Mouse (Mus musculus): ENCODE results near the gene Tedc2.

Tedc2 gene

DNA sequence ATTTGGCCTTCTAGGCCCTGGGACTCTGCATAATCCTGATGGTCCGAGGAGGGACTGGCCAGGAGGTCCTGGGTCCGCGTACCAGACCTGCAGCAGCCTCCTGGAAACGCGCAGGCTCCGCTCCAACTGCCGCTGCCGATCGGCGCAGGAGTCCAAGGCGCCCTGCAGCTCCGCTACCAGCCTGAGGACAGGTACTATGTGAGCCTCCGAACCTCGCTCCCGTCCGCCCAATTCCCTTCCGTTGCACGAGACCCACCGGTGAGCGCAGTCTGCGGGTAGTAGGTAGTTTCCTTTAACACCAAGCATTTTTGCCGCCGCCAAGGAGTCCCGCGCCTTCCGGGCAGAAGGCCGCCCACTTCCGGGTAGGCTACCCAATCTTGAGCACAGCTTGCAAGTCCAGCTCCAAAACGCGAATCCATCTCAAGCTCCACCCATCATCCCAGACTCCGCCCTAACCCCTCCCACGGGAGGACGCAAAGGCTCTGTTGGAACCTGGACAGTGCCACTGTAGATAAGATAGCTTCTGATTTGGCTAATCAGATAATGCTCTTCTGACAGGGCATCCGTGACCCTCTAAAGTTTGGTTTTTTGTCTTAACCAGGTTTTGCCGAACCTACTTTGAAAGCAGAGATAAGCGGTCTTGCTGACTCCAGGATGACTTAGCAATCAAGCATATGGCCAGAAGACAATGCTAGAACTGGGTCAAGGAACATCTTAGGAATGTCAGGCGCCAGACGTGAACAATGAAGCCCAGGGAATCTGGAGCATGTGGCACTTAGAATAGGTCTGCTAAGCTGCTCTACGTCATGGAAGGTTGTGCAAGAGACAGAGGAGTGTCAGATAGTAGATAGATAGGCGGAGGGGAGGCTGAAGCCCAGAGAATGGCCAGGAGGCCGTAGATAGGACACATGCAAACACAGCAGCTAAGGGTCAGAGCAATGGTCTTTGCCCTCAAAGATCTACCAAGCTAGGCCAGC is at the start of gene Tedc2:
Gene Tedc2 (minus strand): TSS at position 417 of the 977 bp plus-strand sequence.
- peak; percentile 82 to 83 for DNase-seq (ENCODE audit: low spot score in 2 of 2)

DNA sequence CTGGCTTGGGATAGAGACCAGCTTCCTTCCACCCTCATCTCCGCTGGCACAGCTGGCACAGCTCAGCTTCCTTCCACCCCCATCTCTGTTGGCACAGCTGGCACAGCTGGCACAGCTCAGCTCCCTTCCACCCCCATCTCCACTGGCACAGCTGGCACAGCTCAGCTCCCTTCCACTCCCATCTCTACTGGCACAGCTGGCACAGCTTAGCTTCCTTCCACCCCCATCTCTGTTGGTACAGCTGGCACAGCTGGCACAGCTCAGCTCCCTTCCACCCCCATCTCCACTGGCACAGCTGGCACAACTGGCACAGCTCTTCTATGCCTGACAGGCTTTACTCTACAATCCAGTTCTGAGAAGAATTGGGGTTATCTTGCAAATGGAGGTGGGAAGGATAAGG is 46.5 kb upstream of the Tedc2 start:
- no peak for DNase-seq (ENCODE audit: low spot score in 2 of 2)

DNA sequence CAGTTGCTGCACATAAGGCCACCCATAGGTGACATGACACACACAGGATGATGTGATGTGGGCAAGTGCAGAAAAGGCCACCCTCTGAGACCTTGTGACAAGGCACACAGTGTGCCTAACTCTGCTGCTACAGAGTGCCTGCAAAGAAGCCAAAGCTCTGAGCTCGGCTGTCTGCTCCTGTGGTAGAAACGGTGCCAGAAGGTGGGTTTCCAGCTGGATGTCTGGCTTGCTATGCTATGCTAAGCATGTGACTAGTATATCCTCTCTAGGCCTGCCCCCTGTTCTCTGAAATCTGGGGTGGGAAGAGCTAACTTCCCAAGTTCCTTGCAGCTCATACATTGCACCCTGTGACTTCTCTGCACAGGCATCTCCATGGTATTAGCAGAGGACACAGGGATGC is 44.1 kb upstream of the Tedc2 start:
- DNase-seq (ENCODE audit: low spot score in 2 of 2): no peak

DNA sequence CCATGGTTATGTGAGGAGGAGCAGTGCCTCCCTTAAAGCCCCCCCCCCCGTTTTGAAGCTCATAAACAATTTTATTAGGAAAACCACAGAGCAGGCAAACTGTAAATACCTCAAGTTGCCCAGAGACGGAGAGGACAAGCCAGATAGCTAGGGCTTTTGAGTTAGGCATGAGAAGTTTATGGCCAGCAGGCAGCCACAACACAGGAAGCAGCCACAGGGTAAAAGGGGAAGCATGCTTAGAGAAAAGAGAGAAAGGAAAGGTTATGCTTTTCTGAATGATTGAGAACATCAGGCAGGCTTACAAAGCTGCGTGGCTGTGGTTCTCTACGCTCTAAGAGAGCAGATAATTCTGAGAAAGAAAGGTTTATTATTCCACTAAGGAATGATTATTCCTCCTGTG is 39.9 kb upstream of the Tedc2 start:
- DNase-seq (ENCODE audit: low spot score in 2 of 2): no peak

DNA sequence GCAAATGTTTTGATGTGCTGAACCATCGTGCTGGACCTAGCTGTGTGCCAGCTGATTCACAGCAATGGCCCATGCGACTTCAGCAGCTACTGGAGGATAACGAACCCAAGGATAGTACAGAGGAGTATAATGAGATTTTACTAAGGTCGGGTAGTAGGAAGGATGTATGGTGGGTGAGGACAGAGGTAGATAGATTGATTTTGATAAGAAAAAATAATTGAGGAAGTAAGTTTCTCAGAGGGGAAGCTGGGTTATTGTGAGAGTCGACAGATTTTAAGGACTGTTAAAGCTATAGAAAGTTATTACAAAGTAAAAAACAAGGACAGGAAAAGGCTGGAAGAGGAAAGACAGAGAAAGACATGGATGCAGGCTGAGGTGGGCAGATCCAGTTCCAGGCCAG is 39.1 kb upstream of the Tedc2 start:
- no peak for DNase-seq (ENCODE audit: low spot score in 2 of 2)

DNA sequence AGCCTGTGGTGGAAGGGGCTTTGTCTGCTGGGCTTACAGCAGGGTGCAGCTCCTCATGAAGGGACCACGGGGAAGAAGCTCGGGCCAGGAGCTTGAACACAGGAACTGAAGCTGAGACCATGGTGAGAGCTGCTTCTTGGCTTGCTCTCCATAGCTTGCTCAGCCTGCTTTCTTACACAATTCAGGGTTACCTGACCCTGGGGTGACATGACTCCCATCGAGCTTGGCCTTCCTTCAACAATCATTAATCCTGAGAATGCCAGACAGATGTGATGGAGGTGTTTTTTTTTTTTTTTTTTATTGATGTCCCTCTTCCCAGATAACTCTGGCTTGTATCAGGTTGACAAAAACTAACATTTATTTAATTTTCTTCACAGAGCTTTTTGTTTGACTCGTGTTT is 38.3 kb upstream of the Tedc2 start:
- no peak for DNase-seq (ENCODE audit: low spot score in 2 of 2)

DNA sequence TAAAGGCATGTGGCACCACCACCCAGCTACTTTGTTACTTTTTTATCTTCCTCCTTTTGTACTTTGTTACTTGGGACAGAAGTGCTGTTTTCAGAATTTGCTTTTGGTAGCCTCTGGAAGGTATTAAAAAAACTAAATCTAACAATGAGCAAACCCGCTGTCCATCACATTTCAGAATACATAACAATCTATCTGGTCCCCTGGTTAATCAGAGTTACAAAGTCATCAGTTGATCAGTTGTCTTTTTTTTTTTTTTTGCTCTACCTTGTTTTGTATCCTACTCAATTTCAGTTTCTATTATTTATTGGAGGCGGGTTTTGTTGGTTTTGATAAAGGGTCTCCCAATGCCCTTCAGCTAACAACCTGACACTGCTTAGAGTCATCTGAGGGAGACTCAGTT is 31.7 kb upstream of the Tedc2 start:
- DNase-seq (ENCODE audit: low spot score in 2 of 2): no peak

DNA sequence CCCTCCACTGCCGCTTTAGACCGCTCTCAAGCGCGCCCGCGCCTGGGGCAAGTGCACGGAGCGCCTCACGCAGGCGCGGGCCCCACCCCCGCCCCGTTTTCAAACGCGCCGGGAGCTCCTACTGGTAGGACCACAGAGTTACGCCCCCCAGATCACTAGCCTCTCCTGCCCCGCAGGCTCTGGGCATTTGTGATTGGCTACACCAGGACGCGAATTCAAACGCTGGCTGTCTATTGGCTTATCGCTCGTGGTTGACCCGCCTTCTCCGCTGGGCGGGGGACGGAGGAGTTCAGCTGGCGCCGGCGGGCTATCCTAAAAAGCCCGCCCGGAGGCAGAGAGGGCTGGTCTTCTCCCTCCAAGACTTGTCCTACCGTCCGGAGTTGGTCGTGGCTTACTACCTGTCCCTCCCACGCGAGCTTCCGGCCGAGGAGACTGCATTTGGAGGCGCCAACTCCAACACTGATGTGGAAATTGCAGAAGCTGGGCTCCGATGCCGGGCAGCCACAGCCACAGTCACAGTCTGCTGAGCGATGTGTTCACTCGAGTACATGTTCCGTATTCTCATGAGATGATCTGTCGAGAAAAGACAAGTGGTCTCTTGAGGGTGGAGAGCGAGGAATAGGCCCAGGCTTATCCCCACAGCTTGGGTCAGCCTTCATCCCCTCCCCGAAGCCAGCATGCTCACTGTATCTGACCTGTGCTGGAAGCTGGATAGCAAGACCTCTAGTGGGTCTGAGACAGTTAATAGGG is 30.8 kb upstream of the Tedc2 start, which contains the start of gene Ccnf:
Gene Ccnf (minus strand): TSS at position 165 of the 750 bp plus-strand sequence.
- peak; percentile 95 for DNase-seq (ENCODE audit: low spot score in 2 of 2)

DNA sequence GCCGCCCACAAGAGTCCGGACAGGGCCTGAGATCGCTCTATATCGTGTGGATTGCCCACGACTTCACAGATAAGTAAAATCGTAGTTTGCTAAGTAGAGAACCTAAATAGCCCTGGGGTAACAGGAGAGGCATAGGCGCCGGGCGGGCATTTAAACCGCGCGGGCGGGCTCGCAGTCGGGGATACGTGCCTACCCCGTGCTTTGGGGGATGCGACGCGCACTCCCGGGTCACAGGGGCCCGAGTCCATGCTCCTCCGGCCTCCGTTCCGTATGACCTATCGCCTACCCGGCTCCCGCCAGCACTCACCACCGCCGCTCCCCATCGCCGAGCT is 30.3 kb upstream of the Tedc2 start:
- no peak for DNase-seq (ENCODE audit: low spot score in 2 of 2)

DNA sequence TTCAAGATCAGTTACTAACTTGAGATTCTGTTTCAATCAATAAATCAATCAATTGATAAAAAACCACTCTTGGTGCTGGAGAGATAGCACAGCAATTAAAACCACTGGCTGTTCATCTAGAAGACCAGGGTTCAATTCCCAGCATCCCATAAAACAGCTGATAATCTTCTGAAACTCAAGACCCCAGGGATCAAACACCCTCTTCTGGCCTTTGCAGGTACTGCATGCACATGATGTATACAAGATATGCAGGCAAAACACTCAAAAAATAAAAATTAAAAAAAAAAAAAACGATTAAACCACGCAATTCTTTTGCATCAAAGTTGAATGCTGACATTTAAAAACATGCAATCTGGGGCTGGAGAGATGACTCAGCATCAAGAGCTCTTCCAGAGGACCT is 28.0 kb upstream of the Tedc2 start:
- peak in 1 of 2 experiments; percentile 31 for DNase-seq (ENCODE audit: low spot score in 2 of 2)

DNA sequence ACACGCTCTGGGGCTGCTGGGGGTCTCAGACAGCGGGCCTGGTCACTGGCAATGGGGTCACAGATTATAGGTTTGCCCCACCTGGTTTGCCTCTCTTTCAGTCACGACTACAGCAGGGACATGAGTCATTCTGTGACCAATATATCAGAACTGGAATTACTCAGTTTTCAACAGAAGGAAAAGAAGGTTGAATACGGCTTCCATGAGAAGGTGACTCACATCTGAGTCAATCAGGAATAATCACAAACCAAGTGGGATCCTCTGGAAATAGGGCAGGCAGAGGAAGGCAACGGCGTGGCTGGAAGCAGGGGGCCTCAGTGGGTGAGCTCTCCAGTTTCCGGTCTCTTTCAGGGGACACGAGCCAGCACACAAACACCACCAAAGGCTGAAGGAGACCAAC is 23.4 kb upstream of the Tedc2 start:
- DNase-seq (ENCODE audit: low spot score in 2 of 2): no peak

DNA sequence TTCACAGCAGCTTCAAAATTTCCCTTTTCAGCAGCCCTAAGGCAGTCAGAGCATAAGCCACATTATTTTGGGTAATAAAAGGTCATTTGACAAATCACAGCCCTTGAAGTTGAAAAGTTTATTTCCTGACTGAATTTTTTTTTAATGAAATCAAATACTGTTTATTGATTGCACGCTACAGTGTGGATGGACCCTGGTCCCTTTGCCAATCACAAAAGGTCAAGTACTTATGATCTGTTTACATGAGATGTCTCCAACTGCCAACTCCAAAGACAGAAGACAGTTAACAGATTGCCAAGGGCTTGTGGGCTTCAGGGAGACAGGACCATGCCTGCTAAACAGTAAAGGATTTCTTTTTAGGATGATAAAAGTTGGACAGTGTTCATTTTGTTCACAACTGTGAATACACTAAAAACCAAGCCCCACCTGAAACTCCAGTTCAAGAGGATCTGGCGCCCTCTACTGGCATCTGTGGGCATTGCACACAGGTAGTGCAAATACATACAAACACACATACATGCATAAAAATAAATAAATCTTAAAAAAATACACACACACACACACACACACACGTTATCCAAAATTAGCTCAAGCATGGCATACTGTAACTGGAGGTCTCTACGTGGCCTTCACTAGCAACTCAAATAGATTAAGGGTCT is 22.8 kb upstream of the Tedc2 start:
- peak; percentile 33 to 66 for DNase-seq (ENCODE audit: low spot score in 2 of 2)

DNA sequence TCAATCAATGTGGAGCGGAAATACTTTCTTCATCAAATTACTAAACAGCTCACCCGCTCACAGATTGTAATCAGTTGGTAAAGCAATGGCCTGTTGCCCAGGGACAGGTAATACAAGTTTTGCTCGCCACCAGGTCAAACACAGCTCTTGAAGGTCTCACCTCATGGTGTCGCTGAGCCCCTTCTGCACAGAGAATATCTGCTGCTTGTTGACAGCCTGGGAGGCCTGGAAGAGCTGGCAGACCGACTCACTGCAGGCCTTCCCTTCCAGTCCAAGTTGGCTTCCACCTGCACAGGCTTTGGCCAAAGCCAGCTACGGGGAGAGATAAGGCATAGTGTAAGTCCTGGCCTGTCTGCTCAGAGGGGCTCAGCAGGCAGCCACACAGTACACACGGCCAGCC is 16.3 kb upstream of the Tedc2 start:
- no peak for DNase-seq (ENCODE audit: low spot score in 2 of 2)

DNA sequence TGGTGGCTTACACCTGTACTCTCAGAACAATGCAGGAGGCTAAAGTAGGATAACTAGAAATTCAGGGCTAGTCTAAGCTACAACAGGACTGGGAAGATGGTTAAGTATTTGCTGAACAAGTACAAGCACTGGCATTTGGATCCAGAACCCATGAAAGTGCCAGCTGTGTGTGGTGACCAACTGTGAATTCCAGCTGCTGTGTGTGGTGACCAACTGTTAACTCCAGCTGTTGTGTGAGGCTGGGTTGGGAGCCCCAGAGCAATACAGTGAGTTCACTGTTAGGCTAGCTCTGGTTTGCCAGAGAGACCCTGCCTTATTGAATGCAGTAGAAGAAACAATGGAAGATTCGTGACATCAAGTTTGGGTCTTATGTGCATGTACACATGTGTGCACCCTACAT is 15.8 kb upstream of the Tedc2 start:
- DNase-seq (ENCODE audit: low spot score in 2 of 2): no peak

DNA sequence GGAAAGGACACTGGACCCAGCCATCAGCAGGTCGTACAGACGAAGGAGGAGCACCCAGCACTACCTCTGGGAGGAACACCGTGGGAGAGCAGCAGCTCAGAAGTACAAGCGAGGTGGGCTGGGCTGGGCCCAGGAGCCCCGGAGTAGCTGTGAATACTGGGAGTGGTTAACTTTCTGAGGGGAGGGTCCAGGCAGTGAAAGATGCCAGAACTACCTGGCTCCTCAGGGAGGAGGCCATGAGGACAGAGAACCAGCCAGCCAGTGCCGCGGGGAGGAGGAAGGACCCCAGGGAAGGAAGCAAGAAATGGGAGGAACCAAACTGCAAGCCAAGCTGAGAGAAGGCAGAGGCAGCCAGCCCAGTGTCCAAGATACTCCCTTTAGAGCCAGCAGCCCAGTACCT is 7.3 kb upstream of the Tedc2 start:
- no peak for DNase-seq (ENCODE audit: low spot score in 2 of 2)

DNA sequence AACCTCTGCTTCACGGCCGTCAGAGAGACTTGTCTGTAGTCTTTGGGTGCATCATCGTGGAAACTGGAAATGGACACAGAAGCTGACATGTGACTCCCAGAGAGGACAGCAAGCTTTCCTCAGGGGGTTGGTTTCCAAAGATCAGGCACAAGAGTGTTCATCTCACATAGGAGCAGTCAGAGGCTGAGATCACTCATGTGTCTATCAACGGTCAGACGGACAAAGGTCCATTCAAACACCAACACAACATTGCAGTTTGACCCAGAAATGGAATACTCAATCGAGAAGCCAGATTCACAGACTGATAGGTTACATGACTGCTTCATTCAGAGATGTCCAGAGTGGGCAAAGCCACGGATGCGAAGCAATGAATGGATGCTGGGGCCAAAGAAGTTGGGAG is 6.1 kb upstream of the Tedc2 start:
- DNase-seq (ENCODE audit: low spot score in 2 of 2): no peak

DNA sequence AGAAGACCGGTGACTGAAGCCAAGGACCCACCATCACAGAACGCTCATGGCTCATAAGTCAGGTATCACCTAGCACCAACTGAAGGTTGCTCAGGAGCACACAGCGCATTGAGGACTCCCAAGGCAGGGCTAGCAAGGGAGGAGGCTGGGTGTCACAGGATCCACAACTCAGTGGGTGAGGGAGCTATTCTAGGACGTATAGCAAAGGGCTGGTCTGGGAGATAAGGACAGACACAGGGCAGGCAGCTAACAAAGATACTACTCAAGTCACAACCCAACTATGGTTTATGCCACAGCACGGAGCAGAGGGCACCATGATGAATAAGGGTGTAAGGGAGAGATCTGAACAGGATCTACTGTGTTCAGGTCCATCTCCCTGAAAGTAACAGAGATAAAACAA is 5.2 kb upstream of the Tedc2 start:
- DNase-seq (ENCODE audit: low spot score in 2 of 2): no peak

DNA sequence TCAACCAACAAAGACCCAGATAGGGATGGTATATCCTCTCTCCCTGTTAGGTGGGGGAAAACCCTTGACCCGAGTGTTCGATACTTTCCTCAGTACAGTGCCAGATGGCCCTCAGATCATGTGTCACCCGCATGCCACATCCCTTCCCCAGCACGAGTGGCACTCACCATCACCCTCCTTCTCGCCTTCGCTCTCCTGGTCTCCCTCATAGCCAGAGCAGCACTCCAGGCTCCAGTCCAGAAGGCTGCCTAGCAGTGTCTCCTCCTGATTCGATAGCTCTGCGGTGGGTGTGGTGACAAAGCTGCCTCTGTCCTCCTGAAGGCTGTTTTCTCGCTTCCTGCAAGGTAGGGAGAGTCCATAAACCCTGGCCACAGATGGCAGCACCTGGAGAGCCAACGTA is 4.1 kb upstream of the Tedc2 start:
- no peak for DNase-seq (ENCODE audit: low spot score in 2 of 2)

DNA sequence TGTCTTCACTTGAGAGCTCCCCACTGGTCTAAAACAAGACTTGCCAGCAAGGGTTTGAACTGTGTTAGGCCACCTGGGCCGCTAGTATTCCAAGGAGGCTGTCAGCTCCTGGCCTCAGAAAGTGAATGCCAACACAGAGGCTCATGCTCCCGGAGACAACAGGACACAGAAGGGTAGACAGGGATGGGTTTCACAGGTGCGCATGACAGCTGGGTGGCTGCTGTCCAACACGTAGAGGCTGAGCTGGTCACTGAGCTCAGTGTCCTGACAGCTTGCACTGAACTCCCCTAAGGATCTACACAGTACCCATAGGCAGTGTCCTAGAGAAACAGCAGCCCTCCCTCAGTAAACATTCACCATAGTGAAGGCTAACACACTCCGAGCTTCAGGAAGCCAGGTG is 2.9 kb upstream of the Tedc2 start:
- no peak for DNase-seq (ENCODE audit: low spot score in 2 of 2)

DNA sequence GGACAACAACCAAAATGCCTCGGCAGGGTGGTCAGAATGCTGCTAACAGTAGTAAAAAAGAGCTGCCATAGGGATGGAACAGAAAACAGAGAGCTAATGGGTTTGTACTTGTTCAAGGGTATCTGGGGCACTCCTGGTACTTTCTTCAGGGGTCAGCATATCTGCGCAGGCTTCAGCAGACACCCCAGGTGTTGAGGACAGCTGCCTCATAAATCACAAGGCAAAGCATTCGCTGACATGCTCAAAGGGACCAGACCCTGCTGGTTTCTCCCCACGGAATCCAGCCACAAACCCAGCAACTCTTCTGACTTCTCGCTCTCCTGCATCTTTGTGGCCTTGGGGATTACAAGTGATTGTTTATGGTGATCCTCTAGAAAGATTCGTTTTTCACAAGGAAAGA is 2.0 kb upstream of the Tedc2 start:
- no peak for DNase-seq (ENCODE audit: low spot score in 2 of 2)

DNA sequence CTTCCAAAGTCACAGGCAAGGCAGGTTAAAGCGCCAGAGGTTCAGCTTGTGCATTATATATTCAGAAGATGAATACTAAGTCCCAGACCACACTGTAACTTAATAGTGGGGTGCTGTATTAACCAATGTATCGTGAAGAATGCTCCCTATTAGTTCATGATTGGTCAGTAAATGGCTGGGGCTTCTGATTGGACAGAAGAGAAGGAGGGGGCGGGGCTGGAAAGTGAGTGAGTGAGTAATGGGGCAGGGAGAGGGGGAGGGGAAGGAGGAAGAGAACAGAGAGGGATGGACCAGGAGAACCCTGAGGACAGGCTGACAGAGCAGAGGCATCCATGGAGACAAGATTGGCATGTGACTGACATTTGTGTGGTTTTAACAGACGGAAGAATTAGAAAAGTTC is 3.8 kb downstream of the Tedc2 start:
- DNase-seq (ENCODE audit: low spot score in 2 of 2): no peak

DNA sequence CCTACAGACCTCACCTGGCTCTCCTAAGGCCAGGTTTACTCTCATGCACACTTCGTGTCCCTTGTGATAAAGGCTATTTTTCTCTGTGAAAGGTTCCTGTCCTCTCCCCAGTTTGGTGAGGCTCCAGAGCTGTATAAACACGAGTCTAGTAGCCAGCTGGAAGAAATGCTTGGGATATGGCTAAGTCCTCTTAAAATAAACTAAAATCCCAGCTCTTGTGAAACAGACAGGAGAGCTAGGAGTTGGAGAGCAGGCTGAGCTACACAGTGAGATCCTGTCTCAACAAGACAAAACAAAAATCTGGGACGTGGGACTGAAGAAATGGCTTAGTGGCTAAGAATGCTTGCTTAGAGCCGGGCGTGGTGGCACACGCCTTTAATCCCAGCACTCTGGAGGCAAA is 7.5 kb downstream of the Tedc2 start:
- no peak for DNase-seq (ENCODE audit: low spot score in 2 of 2)
